Mouse (Mus musculus) cerebellum, adult 9-11 months (tissue): ENCODE measurements around the gene Gpd2.

Experiments used
- DNase-seq: peaks from one replicate; pipeline ENCODE4 v3.0.0; 2022

Gene Gpd2

DNA sequence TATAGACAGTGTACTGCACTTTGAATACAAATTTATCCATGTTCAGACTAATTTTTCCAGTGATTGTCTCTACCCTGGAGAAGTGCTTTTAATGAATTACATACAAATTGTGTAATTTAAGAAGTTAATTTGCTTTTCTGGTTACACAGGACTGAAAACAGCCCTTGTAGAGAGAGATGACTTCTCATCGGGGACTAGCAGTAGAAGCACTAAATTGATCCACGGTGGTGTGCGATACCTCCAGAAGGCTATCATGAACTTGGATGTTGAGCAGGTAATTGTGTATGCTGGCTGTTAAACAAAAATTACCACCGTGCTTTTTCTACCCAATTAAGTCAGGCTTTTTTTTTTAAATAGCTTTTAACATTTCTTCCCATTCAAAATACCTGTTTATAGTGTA lies 66.8 kb downstream of the Gpd2 start:
- DNase-seq, result no peak

GRCm38 (mm10) chr2:57312268-57312797 lies 74.9 kb downstream of the Gpd2 start:
- DNase-seq, result no peak

GRCm38 (mm10) chr2:57316055-57316454 lies 78.6 kb downstream of the Gpd2 start:
- DNase-seq, result peak; percentile 10

DNA sequence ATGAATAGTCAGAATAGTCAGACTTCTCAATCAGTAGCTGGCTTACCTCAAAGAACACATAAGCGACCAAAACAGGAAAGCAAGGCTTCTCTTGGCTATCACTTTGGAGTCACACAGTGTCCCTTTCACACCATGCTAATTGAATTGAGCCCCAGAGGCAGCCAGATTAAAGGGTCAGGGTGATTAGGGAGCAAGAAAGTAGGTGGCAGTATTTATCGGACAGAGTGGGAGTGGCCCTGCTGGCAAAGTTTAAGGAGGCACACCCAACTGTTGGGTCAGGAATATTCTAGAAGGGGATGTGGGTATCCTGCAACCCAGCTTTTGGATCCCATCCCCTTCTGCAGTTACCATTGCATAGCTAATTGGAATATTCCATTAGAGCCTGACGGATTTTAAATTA lies 80.9 kb downstream of the Gpd2 start:
- no peak for DNase-seq

DNA sequence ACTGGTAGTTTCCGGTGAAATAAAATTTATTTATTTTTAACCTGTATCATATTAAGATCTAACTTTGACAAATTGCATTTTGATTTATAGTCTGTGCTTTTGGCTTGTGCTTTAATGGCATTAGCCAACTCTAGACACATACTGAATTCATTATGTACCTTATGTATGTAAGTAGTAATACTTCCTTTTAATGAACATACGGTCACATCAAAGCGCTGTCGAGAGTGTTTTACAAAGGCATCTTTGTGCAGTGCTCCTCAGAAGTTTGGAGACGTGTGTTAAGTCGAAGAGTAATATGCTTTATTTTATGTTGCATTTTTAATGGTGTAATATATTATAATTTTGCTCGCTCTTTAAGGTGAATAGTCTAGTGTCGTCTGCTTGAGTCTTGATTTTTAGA lies 88.7 kb downstream of the Gpd2 start:
- DNase-seq, result no peak

- DNase-seq, result no peak
These were observed 91.9 kb downstream of the Gpd2 start for GRCm38 (mm10) chr2:57329327-57329726.

GRCm38 (mm10) chr2:57330812-57331211 lies 93.4 kb downstream of the Gpd2 start:
- no peak for DNase-seq

DNA sequence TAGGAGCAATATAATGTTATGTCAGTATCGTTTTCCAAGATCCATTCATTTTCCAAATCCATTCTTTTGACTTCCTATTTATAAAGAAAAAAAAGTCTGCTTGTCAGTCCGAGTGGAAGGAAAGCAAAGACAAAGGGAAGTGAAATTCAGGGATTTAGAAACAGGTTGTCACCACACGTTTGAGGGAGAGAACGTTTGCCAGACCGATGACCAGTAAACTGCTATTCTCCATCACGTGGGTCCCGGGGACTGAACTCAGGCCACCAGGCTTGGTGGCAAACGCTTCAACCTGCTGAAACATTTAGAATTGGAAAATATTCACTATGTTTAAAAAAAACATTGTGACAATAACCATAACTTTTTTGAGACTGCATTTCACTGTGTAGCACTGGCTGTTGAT lies 93.8 kb downstream of the Gpd2 start:
- no peak for DNase-seq

GRCm38 (mm10) chr2:57333481-57333880 lies 96.0 kb downstream of the Gpd2 start:
- no peak for DNase-seq

GRCm38 (mm10) chr2:57335397-57335796 lies 98.0 kb downstream of the Gpd2 start:
- no peak for DNase-seq

GRCm38 (mm10) chr2:57338779-57339178 lies 101.3 kb downstream of the Gpd2 start:
- DNase-seq, result no peak

- DNase-seq, result no peak
These were observed 105.5 kb downstream of the Gpd2 start for GRCm38 (mm10) chr2:57342910-57343309.

DNA sequence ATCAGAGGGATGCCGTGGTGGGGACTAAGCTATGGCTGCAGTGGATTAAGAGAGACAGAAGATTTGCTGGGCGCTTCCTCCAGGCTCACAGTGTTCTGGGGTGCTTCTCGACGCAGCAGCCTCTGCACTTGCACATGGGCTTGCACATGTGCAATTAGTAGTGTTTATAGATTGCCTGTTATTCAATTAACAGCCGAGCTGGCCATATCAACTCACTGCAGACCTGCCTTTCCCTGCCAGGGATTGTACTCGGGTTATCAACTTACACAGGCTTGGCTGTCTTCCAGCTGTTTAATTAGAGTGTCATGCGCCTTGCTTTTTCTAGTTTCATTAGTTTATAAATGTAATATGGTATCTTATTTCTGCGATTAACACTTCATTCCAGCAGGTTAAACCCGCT lies 113.2 kb downstream of the Gpd2 start:
- no peak for DNase-seq

GRCm38 (mm10) chr2:57353722-57354432 lies 116.4 kb downstream of the Gpd2 start:
- no peak for DNase-seq

- DNase-seq, result no peak
These were observed 117.4 kb downstream of the Gpd2 start for GRCm38 (mm10) chr2:57354848-57355247.

DNA sequence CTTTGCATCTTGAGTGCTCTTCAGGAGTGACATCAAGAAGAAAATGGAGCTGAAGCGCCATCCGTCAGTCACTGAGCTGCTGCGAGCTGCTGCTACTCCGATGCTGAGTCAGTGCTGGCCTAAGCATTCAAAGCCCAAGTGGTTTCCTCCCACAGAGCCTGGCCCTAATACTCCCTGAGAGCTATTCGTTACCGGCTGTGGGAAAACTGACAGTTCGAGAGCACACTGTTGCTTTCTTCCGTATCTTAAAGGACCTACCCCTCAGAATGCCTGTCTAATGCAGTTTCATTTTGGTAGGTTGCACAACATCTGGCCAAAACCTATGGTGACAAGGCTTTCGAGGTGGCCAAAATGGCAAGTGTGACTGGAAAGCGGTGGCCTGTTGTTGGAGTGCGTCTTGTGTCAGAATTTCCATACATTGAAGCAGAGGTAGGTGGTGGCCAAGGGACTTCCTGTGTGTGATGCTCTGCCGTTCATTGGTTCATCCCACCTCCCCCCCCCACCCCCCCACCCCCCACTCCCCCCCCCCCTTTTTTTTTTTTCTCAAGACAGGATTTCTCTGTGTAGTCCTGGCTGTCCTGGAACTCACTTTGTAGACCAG lies 118.9 kb downstream of the Gpd2 start:
- no peak for DNase-seq

- no peak for DNase-seq
These were observed 125.1 kb downstream of the Gpd2 start for GRCm38 (mm10) chr2:57362503-57362902.

GRCm38 (mm10) chr2:57374647-57375046 lies 137.2 kb downstream of the Gpd2 start:
- DNase-seq, result peak; percentile 50

DNA sequence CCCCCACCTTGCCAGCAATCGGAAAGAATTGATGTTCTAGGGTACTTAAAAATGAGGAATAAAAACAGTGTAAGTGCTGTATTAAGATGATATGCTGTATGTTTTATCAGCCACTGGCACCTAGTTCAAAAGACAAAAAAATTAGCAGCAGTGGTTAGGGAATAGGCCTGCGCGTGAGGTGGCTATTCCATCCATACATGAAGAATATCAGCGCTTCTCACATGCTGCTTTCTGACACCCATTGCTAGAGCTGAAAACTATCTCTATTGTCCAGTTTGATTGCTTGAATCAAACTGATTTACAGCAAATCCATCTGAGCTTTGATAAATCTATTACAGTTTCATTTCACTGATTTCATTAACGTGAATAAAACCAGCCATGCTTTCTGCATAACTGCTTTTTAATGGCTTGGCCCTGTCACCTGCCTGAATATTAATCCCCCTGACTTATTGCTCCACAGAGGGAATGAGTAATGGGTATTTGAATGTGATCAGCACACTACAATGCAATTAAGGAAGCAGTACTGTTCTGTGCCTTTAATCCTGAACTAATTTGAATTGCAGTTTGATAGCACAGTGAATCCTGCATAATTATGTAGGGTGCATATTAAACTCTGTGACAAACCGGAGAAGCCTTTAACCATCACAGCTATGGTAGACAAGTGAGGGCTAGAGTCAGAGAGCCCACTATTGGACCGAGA lies 137.9 kb downstream of the Gpd2 start:
- no peak for DNase-seq

- no peak for DNase-seq
These were observed 140.9 kb downstream of the Gpd2 start for GRCm38 (mm10) chr2:57378147-57378889.

DNA sequence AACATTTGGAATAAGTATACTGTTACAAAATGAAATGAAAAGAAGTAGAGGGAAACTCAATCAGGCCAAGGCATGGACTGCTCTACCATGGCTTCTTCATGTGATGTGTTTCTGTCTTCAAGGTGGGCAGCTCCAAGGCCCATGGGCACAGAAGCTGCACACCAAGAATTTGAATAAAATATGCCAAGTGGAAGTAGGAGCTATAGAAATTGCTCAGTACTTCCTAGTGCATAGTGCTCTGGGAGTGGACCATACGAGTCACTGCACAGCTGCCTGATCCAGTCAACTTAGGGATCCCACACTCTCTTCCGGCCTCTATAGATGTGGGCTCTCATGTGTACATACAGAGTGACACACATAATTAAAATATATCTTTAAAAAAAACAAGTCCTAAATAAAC lies 147.2 kb downstream of the Gpd2 start:
- no peak for DNase-seq

DNA sequence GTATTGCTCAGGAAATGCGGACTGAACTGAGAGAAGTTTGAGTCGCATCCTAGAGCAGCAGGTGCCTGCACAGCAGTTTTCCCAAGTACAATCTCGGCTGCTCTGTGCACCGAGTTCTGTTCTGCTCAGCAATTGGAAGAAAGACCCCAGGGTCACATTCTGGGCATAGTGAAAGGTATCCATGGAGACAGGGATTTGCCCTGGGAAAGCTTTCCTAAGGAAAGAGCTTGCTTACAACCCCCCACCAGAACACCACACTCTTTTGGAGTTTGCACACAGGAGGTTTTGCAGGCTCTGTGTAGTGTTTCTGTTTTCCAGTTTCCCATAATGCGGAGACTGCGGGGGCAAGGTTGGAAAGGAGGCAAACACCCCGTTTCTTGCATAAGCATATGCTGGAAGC lies 150.4 kb downstream of the Gpd2 start:
- no peak for DNase-seq

DNA sequence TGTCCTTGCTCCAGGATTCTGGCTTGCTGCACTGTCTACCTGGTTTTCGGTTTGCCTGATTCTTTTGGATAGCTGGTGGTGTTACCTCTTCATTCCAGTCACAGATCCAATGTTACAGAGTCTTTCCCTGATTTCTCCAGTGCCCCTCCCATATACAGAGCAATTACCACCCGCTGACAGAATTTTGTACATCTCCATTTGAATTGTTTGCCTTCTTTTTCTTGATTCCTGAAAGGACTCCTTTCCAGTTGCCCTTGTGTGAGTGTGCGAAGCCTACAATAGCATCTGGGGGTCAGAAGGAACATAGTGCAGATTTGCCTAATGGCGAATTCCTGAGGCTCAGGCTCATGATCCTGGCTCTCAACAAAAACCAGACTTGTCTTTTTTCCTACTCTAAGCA lies 157.6 kb downstream of the Gpd2 start:
- DNase-seq, result no peak
